Mouse (Mus musculus) mesoderm, embryonic 11.5 days (tissue): Measurements from ENCODE around the gene Tmem260.

Source experiments
- DNase-seq: peaks from one replicate; pipeline ENCODE4 v3.0.0-alpha.2; 2012; ENCODE audit warnings: low read depth, low spot score

Tmem260 gene

DNA sequence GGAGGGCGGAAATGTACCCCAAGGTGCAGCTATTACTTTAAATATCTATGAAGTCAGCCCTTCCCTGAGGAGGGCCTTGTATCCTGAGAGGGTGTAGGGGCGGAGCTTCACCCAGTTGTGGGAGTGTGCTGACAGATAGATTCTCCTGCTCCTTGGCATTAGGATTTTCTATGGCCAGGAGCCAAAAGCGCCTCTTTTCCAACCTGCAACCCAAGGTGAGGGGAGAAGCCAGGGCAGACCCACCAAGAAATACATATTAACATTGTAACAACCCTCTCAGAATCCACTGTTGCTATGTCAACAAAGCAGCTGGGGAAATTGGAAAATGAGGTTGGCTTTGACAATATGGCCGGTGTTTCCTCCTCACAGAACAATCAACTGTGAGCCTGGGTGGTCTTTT, 107.3 kb downstream of the Tmem260 start:
- no peak for DNase-seq

DNA sequence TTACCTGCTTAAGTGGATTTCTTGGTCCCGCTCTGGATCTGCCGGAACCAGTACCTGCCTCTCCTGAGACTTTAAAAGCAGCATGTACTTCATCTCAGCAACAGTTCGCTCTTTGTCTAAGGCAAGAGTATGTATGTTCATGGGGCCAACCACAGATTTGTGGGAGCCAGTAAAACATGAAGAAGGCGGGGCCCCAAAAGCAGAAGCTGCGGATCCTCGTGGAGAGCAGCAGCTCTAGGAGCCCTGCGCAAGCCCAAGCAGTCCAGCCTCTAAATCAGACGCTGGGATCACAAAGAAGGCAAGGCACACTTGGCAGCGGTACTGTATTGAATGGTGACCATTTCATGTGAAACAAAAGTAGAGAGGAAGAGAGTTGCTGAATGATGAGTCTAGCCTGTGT, 107.8 kb downstream of the Tmem260 start:
- DNase-seq = no peak

DNA sequence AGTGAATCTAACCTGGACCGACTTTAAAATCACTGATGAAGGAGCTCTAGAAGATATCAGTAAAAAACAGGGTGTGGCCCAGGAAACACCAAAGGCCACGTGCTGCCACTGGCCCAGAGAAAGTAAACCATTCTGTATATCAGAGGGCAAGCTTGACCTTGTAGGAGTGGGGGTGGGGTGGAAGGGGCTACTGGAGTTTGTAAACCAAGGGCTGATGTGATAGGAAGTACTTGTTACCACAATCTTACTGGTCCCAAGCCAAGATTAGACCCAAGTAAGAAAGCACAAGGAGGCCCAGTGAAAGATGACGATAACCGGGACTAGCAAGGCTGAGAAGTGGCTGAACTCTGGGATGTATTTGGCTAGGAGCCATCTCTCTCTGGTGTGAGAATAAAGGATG, 113.1 kb downstream of the Tmem260 start:
- DNase-seq = no peak

DNA sequence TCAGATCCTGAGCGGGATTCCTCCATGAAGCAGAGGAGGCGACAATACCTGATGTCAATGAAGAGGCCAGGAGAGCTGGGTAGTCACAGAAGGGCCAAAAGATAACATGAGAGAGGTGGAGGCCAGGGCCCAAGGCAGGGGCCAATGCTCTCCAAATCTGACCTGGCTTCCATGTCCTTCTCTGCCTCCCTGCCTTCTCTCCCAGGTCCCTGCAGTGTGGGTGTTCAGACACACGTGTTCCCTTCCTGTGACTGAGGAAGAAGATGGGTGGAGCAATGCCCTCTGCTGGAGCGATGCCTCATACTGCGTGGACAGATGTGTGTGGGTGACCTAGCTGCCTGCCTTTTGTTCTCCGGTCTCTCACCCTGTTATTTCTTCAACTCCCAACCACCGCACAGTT, 113.8 kb downstream of the Tmem260 start:
- no peak for DNase-seq

DNA sequence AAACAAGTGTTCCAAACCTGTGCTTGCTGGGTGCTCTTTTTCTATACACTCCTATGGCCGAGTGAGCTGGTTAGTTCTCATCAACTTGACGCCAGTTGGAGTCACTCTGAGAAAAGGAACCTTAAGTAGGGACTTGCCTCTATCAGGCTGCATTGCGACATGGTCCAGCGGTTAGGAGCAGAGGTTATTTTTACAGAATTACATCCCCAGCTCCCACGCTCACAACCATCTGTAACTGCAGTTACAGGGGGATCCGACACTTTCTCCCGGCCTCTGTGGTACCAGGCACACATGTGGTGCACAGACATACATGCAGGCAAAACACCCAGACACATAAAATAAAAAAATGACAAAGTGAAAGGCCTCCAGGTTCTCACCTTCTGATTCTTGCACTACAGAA, 120.7 kb downstream of the Tmem260 start:
- no peak for DNase-seq
